Mouse (Mus musculus): ENCODE measurements around the gene Zfp385c. TPM values are rescaled to one million over a fixed set of nuclear protein-coding genes. Genes with fewer than 3 reads are reported as not detected.

Zfp385c gene
- total and polyA plus RNA-seq, 3 experiments, result 0.12 to 0.15 TPM; not detected in 1

- TF ChIP-seq POLR2AphosphoS2 (IDR thresholded peaks at IDR 0.05; ENCODE audit: low read length), result peak; percentile 65; the same call in 1 of the 2 replicates
These were observed 64.2 kb downstream of the Zfp385c start (continued) for GRCm38 (mm10) chr11:100628056-100628455.

- H3K4me1 ChIP-seq (ENCODE audit: control insufficient read depth in 1 of 2, insufficient read depth in 2 of 2, low read length in 2 of 2), result peaks cover 10 to 53% of the 10 kb centered on the region in 2 experiments
- H3K79me2 ChIP-seq (ENCODE audit: control insufficient read depth, insufficient read depth, low read length, poor library complexity), result peaks cover 4% of the 10 kb centered on the region
- no peaks in the 10 kb centered on the region for H3K9me3 ChIP-seq (replicated peaks; ENCODE audit: insufficient read depth, low read length)
- H3K27me3 ChIP-seq (ENCODE audit: control insufficient read depth in 1 of 2, insufficient read depth in 2 of 2, low read length in 2 of 2), result no peaks in the 10 kb centered on the region
- peak; percentile 28; the same call in 1 of the 2 replicates for TF ChIP-seq ETS1 (IDR thresholded peaks at IDR 0.05; ENCODE audit: low read depth, low read length)
- peak; percentile 95 for TF ChIP-seq ELF1 (IDR thresholded peaks at IDR 0.05; ENCODE audit: low read depth, low read length)
- 0 out of 2 replicates have a peak, but pooled peaks have one; percentile 5 for TF ChIP-seq ZNF384 (IDR thresholded peaks at IDR 0.05; ENCODE audit: low read depth, low read length)
- TF ChIP-seq ZC3H11A (IDR thresholded peaks at IDR 0.05; ENCODE audit: low read depth, low read length), result peak; percentile 64
- peak in 1 of 2 experiments; percentile 32; a peak in 2 of 4 replicates for TF ChIP-seq EP300 (IDR thresholded peaks at IDR 0.05; ENCODE audit: low read depth in 1 of 2, low read length in 2 of 2)
- TF ChIP-seq SIN3A (IDR thresholded peaks at IDR 0.05; ENCODE audit: low read length), result peak; percentile 61
- peak; percentile 68 to 96 (median 89) for TF ChIP-seq CTCF (IDR thresholded peaks at IDR 0.05 in 2 of 3, conservative IDR thresholded peaks at IDR 0.05 in 1 of 3; ENCODE audit: control insufficient read depth in 1 of 3, insufficient read depth in 1 of 3, low read depth in 2 of 3, low read length in 3 of 3, poor library complexity in 1 of 3, severe bottlenecking in 1 of 3)
- 0 out of 2 replicates have a peak, but pooled peaks have one; percentile 37 for TF ChIP-seq MYC (IDR thresholded peaks at IDR 0.05; ENCODE audit: low read depth, low read length)
- TF ChIP-seq USF2 (IDR thresholded peaks at IDR 0.05; ENCODE audit: borderline replicate concordance in 1 of 2, insufficient read depth in 1 of 2, low read depth in 1 of 2, low read length in 2 of 2), result no peak
- TF ChIP-seq RCOR1 (IDR thresholded peaks at IDR 0.05; ENCODE audit: low read depth, low read length), result no peak
- no peak for TF ChIP-seq MEF2A (IDR thresholded peaks at IDR 0.05; ENCODE audit: extremely low read depth, insufficient replicate concordance, low read depth, low read length, poor library complexity, severe bottlenecking)
- TF ChIP-seq TCF12 (IDR thresholded peaks at IDR 0.05; ENCODE audit: low read depth, low read length), result peak; percentile 62; the same call in 1 of the 2 replicates
- peak; percentile 19 to 87; a peak in 2 of 4 replicates for TF ChIP-seq POLR2A (IDR thresholded peaks at IDR 0.05; ENCODE audit: control insufficient read depth in 1 of 2, insufficient read depth in 1 of 2, low read depth in 1 of 2, low read length in 2 of 2, poor library complexity in 1 of 2)
- TF ChIP-seq TBP (IDR thresholded peaks at IDR 0.05; ENCODE audit: low read depth, low read length), result peak; percentile 93
- no peak for TF ChIP-seq MYB (IDR thresholded peaks at IDR 0.05; ENCODE audit: low read depth, low read length)
- TF ChIP-seq MXI1 (IDR thresholded peaks at IDR 0.05; ENCODE audit: low read depth, low read length), result peak; percentile 31; the same call in 1 of the 2 replicates
- no peak for TF ChIP-seq E2F4 (IDR thresholded peaks at IDR 0.05; ENCODE audit: borderline replicate concordance, low read depth, low read length)
- TF ChIP-seq MAX (IDR thresholded peaks at IDR 0.05; ENCODE audit: low read length), result peak; percentile 36; the same call in 1 of the 2 replicates
- no peak for TF ChIP-seq MAZ (IDR thresholded peaks at IDR 0.05; ENCODE audit: low read depth, low read length)
- peak; percentile 67; the same call in 1 of the 2 replicates for TF ChIP-seq POLR2AphosphoS2 (IDR thresholded peaks at IDR 0.05; ENCODE audit: low read length)
- TF ChIP-seq RAD21 (IDR thresholded peaks at IDR 0.05; ENCODE audit: low read depth, low read length), result peak; percentile 71
- peak; percentile 83 for TF ChIP-seq SMC3 (IDR thresholded peaks at IDR 0.05; ENCODE audit: low read depth, low read length)
- peak; percentile 81 for TF ChIP-seq HCFC1 (IDR thresholded peaks at IDR 0.05; ENCODE audit: low read depth, low read length)
- no peak for TF ChIP-seq CHD1 (IDR thresholded peaks at IDR 0.05; ENCODE audit: low read depth, low read length)
- peak; percentile 65 for TF ChIP-seq NELFE (IDR thresholded peaks at IDR 0.05; ENCODE audit: low read depth, low read length)
- no peak for TF ChIP-seq KAT2A (conservative IDR thresholded peaks at IDR 0.05; ENCODE audit: low read depth, low read length)
- TF ChIP-seq UBTF (IDR thresholded peaks at IDR 0.05; ENCODE audit: borderline replicate concordance, insufficient read depth, low read depth, low read length), result 0 out of 2 replicates have a peak, but pooled peaks have one; percentile 72
- peak; percentile 83; the same call in 1 of the 2 replicates for TF ChIP-seq ZMIZ1 (IDR thresholded peaks at IDR 0.05; ENCODE audit: low read depth, low read length)
- peaks cover 0 to 43% of the 10 kb centered on the region in 2 experiments; a peak in 2 of 4 replicates for H3K36me3 ChIP-seq (ENCODE audit: control insufficient read depth in 1 of 2, insufficient read depth in 2 of 2, low read length in 2 of 2)
- H3K4me3 ChIP-seq (ENCODE audit: control insufficient read depth in 1 of 2, insufficient read depth in 1 of 2, low read depth in 2 of 2, low read length in 2 of 2), result peak overlapping the region in 1 of 2 experiments; percentile 21; a peak in 1 of 4 replicates
- peak overlapping the region; percentile 84 for H3K27ac ChIP-seq (ENCODE audit: control insufficient read depth, low read depth, low read length)
- DNase-seq (ENCODE audit: low read depth, low spot score), result peak; percentile 94
- H3K9ac ChIP-seq (ENCODE audit: control insufficient read depth, low read depth, low read length, poor library complexity, severe bottlenecking), result peak overlapping the region; percentile 54
These were observed 65.5 kb downstream of the Zfp385c start for GRCm38 (mm10) chr11:100626701-100627195.

Data from MEL (cell line).